Mouse (Mus musculus) mesoderm, embryonic 11.5 days (tissue): ENCODE measurements at regions not wholly inside any gene's neighbourhood (a gene's known extent, or its start where the extent isn't known, plus 50 kb on each side); places are given as distances from the start of the nearest gene placed in this dataset.
A peak's percentile ranks its signal among the peaks of the same experiment; 100 is the strongest.

Experiments used
- DNase-seq: peaks from one replicate; pipeline ENCODE4 v3.0.0-alpha.2; 2012; ENCODE audit warnings: low read depth, low spot score

DNA sequence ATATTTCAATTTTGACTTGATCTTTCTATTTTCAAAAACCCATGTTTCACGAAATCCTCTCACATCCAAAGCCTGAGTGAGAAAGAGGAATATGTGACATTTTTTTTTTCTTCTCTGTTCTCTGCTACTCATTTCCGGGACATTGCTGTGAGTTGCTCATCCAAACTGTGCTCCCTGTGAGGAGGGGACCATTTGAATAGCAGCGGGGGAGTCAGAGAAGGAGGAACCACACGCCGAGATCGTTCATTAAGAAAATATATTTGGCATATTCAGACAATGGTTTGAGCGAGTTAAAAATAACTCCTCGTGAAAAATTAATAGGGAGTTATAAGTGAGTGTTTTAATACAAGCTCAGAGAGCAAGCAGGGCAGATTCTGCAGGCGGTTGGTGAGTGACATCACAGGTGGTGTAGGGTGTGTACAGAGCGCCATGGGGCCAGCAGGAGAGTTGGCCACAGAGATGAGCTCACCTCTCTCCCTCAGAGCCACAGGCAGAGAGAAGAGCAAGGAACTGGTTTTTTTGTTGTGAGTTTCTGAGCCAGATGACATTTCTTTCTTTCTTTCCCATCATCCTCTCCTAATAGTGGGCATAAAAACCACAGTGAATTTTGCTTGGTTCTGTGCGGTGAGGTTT is 54.4 kb upstream of the Calcoco1 start:
- DNase-seq, result no peak

DNA sequence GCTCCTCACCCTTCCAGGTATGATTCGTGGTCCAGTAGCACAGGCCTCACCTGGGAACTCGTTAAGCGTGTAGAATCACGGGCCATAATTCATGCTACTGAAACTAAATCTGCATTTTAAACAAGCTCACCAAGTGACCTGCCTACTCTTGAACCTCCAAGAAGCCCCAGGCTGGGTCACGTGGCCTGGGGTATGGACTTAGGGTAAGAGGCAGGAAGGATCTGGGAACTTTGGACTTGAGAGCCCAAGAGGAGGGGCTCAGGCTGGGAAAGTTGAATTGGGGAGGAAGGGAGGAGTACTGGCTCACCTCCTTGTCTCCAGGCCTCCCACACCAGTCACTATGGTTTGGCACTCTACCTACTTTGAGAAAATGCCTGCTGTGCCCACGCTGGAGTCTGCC is 58.6 kb upstream of the Calcoco1 start:
- no peak for DNase-seq

DNA sequence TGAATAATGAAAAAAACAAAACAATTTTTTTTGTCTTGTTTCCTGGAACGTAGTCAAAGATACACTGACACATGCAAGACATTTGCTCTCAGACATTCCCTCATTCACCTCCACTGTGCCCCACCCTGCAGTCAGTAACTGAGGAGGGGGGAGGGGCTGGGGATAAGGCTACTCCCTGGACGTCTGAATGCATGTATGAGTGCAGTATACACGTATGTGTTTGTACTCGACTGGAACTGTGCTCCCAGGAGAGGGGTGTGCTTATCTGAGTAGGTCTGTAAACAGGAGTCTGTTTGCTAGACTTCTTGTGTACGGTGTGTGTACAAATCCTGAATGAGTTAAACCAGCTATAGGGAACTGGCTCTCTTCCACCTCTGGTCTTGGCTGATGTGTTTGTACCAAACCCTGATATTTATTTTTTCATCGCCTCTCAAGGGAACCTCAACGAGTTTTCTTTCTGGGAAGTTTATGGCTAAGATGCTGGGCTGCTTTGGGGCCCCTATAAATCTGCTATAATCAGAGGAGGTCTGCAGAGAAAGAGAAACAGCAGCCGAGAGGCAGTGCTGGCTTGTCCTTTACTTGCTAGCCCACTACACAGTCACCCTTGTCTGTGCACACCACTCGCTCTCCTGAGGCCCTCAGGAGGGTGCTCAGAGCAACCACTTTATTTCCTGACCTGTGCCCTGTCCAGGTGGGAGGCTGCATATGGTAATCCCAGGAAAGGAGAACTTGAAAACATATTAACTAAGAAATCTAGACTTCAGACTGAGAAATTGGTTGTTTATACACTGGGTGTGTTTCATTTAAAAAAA is 61.2 kb upstream of the Calcoco1 start:
- DNase-seq, result no peak

GRCm38 (mm10) chr15:102785055-102785820 is 63.3 kb upstream of the Calcoco1 start:
- DNase-seq, result peak; percentile 81

DNA sequence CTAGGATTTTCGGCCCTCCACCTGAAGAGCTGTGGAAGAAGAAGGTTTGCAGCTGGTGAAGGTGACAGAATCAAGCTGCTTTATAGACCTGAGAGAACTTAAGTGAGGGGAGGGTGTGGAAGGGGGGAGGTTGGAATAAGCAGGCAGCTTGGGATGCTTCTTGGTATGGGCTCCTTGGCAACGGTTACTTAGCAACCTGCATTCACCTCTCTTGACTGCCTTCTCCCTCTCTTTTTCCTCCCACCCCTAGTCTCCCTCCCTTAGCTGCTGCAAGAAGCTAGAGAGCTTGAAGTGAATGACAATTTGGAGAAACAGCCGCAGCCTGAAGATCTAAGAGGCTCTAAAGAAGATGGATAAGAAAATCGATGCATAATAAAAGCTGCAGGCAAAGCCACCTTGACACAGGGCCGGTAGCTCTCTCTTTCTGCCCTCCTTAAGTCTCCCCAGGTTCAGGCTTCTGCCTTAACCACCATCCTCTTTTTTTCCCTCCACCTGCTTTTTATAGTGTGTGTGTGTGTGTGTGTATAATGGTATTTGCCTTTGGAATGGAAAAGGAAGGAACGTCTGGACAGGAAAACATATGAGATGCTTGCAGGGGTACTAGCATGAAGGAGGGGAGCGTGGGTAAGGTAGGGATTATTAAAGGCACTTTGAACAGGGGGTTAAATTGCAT is 67.0 kb upstream of the Calcoco1 start:
- DNase-seq, result peak; percentile 64

DNA sequence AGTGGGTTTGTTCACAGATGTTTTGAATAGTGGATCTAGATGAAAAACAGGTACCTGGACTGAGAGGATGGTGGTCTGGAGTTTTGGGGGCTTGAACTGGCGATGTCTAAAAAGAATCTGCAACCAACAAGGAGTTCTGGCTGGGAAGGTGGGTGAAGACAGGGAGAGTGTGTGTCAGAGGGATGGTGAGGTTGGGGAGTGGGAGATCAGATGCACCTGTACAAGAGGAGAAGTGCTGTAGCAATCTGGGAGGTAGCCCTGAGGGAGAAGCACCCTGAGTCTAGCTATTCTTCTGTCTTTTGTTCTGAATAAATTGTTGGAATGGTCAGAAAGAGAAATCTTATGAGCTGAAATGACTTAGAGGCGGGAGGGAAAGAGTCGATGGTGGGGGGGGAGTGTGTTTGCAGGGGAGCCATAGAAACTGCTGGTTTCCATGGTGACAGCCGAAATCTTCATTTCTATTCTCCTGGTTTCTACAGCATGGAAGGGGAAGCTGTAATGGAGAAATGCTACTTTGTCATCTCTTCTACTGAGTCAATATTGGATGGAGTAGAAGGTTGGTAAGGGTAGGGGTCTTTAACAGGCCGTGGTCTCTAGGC is 75.1 kb upstream of the Calcoco1 start:
- no peak for DNase-seq

- peak; percentile 10 for DNase-seq
Observed at GRCm38 (mm10) chr15:102800049-102800448, 78.1 kb upstream of the Calcoco1 start.

DNA sequence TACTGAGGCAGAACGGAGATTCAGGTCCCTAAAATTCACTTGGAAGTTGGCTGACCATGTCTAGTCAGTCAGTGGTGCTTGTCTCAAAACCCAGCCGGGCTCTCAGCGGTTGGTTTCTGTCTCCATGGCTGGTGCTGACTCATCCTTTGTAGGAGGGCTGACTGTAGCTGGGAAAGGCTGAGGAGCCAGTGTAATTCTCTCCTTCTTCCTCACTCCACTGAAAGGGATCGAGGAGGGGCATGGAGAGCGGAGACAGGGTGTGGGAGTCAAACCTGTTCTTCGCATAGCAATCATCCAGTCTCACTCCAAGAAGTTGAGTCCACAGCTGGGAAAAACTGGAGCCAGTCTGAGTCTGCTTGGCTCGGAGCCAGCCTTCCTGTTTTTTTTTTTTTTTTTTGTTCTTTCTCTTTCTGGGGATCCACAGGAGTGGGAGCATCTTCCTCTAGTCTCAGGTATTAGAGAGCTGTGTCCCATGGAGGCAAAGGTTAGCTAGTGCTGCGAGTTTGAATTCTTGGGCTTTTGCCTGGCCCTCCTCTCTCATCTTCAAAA is 80.4 kb upstream of the Calcoco1 start:
- no peak for DNase-seq

- DNase-seq, result no peak
Observed at GRCm38 (mm10) chr15:102807353-102807752, 85.4 kb upstream of the Calcoco1 start.

GRCm38 (mm10) chr15:102819181-102819580 is 97.2 kb upstream of the Calcoco1 start:
- DNase-seq, result no peak

GRCm38 (mm10) chr15:102839688-102840087 is 81.2 kb upstream of the Hoxc13 start:
- no peak for DNase-seq

DNA sequence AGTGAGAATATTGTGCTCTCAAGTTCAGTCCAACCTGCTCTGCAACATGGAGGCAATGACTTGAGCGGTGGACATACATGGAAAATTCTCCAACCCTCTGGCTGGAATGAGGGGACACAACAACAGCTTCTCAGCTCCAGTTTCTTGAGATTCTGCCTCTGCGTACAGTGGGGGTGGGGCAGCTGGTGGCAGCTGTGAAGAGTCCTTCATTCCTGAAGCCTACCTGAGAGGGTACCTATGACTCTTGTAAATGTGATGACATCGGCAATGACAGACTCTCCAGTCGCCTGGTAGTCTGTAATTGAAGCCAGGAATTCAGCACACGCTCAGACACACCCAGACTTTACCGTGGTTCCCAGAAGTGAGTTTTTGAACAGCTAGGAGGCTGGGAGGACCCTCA is 58.5 kb upstream of the Hoxc13 start:
- no peak for DNase-seq

- DNase-seq, result no peak
Observed at GRCm38 (mm10) chr15:102866788-102867187, 54.1 kb upstream of the Hoxc13 start.
